33 mouse cellular contexts compared by ENCODE assay signal in the genomic region with DNA sequence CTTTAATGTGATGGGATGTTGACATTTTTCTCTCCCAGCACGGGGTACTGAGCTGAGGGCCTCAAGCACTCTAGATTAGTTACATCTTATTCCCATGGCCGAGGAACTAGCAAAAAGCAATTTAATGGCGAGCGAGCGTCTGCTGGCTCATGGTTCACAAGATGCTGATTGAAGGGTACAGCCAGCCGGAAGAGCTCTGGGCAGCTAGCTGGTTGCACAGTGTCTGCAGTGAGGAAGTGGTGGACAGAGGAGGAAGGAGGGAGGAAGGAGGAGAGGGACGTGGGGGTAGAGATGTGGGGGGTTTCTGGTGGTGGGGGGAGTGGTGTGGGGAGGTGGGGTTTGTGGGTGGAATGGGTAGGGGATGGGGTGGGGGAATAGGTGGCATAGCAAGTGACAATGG. TPM values are rescaled to one million over a fixed set of nuclear protein-coding genes. Genes with fewer than 3 reads are reported as not detected.
DNase-seq lines count a peak whose midpoint lies in the region; ATAC-seq and TF ChIP-seq lines count a peak whose summit lies in the region.
"Had no signal": no experiment of that assay in that cellular context is flagged by ENCODE, and none has a peak within 500 bp of the region (broad histone marks: within the 10 kb centered on the region; RNA-seq: fewer than 3 reads in every experiment).

No protein-coding gene starts in this region.

- no peak for TF ChIP-seq CTCF in liver, postnatal 0 days (IDR thresholded peaks at IDR 0.05; ENCODE audit: low read depth)

- 35% methylated on average over 7 of the region's 7 CpGs for WGBS in liver, postnatal 0 days (ENCODE audit: insufficient replicate concordance)

- H3K4me1 ChIP-seq in liver, postnatal 0 days (ENCODE audit: insufficient read depth) = peaks cover 16% of the 10 kb centered on the region

- no peak for TF ChIP-seq EP300 in liver, postnatal 0 days (IDR thresholded peaks at IDR 0.05; ENCODE audit: low read depth)

- no peaks in the 10 kb centered on the region for H3K27me3 ChIP-seq in liver, postnatal 0 days (ENCODE audit: insufficient read depth, low read length)
- H3K27me3 ChIP-seq: embryonic facial prominence, embryonic 15.5 days; forebrain, embryonic 12.5 days; heart, embryonic 15.5 days; hindbrain, embryonic 13.5 days; kidney, embryonic 15.5 days; liver, embryonic 13.5 days; midbrain, embryonic 13.5 days had no signal

- no peaks in the 10 kb centered on the region for H3K9me3 ChIP-seq in liver, postnatal 0 days (ENCODE audit: low read length)
- H3K9me3 ChIP-seq: embryonic facial prominence, embryonic 10.5 days; embryonic facial prominence, embryonic 15.5 days; forebrain, embryonic 12.5 days; heart, embryonic 10.5 days; heart, embryonic 15.5 days; hindbrain, embryonic 13.5 days; kidney, embryonic 15.5 days; liver, embryonic 13.5 days; midbrain, embryonic 13.5 days had no signal

- H3K4me2 ChIP-seq in liver, postnatal 0 days (ENCODE audit: low read depth, low read length) = 0 out of 2 replicates have a peak overlapping the region, but pooled peaks have one; percentile 7
- H3K4me2 ChIP-seq: embryonic facial prominence, embryonic 15.5 days; forebrain, embryonic 12.5 days; heart, embryonic 15.5 days; hindbrain, embryonic 13.5 days; kidney, embryonic 15.5 days; liver, embryonic 13.5 days; lung, embryonic 14.5 days; midbrain, embryonic 13.5 days had no signal

- no peak overlapping the region for H3K4me3 ChIP-seq in liver, postnatal 0 days (ENCODE audit: low read depth, low read length)
- H3K4me3 ChIP-seq: embryonic facial prominence, embryonic 10.5 days; embryonic facial prominence, embryonic 15.5 days; forebrain, embryonic 12.5 days; heart, embryonic 10.5 days; heart, embryonic 15.5 days; hindbrain, embryonic 13.5 days; kidney, embryonic 15.5 days; layer of hippocampus, adult 2 months; liver, embryonic 13.5 days; midbrain, embryonic 13.5 days had no signal

- H3K36me3 ChIP-seq in liver, postnatal 0 days (replicated peaks; ENCODE audit: insufficient read depth, low read length) = no peaks in the 10 kb centered on the region
- H3K36me3 ChIP-seq: embryonic facial prominence, embryonic 10.5 days; embryonic facial prominence, embryonic 15.5 days; forebrain, embryonic 12.5 days; heart, embryonic 10.5 days; heart, embryonic 15.5 days; hindbrain, embryonic 13.5 days; kidney, embryonic 15.5 days; liver, embryonic 13.5 days; midbrain, embryonic 13.5 days had no signal

- peak overlapping the region; percentile 57; the same call in 1 of the 2 replicates for H3K27ac ChIP-seq in liver, postnatal 0 days (ENCODE audit: low read depth)
- H3K27ac ChIP-seq: embryonic facial prominence, embryonic 10.5 days; embryonic facial prominence, embryonic 15.5 days; forebrain, embryonic 12.5 days; heart, embryonic 10.5 days; heart, embryonic 15.5 days; hindbrain, embryonic 13.5 days; kidney, embryonic 15.5 days; liver, embryonic 13.5 days; midbrain, embryonic 13.5 days had no signal

- no peak overlapping the region for H3K9ac ChIP-seq in liver, postnatal 0 days (replicated peaks)
- H3K9ac ChIP-seq: embryonic facial prominence, embryonic 15.5 days; forebrain, embryonic 12.5 days; heart, embryonic 15.5 days; hindbrain, embryonic 13.5 days; kidney, embryonic 15.5 days; liver, embryonic 13.5 days; lung, embryonic 14.5 days; midbrain, embryonic 13.5 days had no signal

- no peak for ATAC-seq in liver, postnatal 0 days
- ATAC-seq in hematopoietic stem cell, adult 5-6 weeks (replicated peaks in 1 of 2; ENCODE audit: insufficient read depth in 1 of 2, low FRiP score in 2 of 2, low TSS enrichment in 1 of 2, low read depth in 1 of 2, poor library complexity in 2 of 2, severe bottlenecking in 2 of 2) = peak; percentile 70; a peak in 3 of 4 replicates
- ATAC-seq in monocyte, adult 5-6 weeks (replicated peaks; ENCODE audit: insufficient number of reproducible peaks, low FRiP score, low TSS enrichment, poor library complexity, severe bottlenecking) = peak; percentile 64; the same call in 1 of the 2 replicates
- ATAC-seq: CD4-positive, CD25-positive, alpha-beta regulatory T cell, adult 4 months; intestine, postnatal 0 days; midbrain, embryonic 13.5 days had no signal

- no peak for DNase-seq in liver, postnatal 0 days
- DNase-seq in liver = no peak
- DNase-seq in layer of hippocampus, adult 11-12 months (ENCODE audit: low spot score) = no peak
- DNase-seq in c-Kit-positive CD71-positive TER-119-positive erythroid progenitor cells, embryonic 14.5 days (ENCODE audit: low spot score) = no peak
- DNase-seq in adrenal gland, postnatal 4 days (ENCODE audit: low spot score in 2 of 2) = no peak
- DNase-seq: adrenal gland, postnatal 25 days; cerebellum, adult 11 months; cerebellum, adult 9-11 months; gastrocnemius, postnatal 10 days; heart, postnatal 36 days; kidney, postnatal 25 days; layer of hippocampus, postnatal 36 days; left cerebral cortex, postnatal 4 days; liver, embryonic 13.5 days; lung, embryonic 14.5 days; lung, postnatal 14 days; retina, postnatal 1 day; right cerebral cortex, postnatal 14 days; thymus, adult 18-20 months; thymus, postnatal 36 days had no signal

RNA-seq across cellular contexts. Expression of gene Rps6ka1, which starts 17.6 kb away (rescaled TPM):
- 31.6 and 36.9 TPM in 2 replicates for polyA plus RNA-seq in liver, postnatal 0 days (2015; fragmentation: Nextera tagmentation; extraction: Ambion mirVana)
- 65.1 and 82.5 TPM in 2 replicates for total RNA-seq in hematopoietic stem cell, adult 5-6 weeks (2017)
- total RNA-seq in monocyte, adult 5-6 weeks (2017) = 122 to 151 TPM (median 138 TPM) in 3 replicates
- total RNA-seq in adrenal gland, postnatal 4 days (2021) = 10 to 100 TPM; 29.5 to 31.0 TPM
